Mouse (Mus musculus) neural tube, embryonic 15.5 days (tissue): ENCODE measurements around the gene Ergic2. TPM values are rescaled to one million over a fixed set of nuclear protein-coding genes. Genes with fewer than 3 reads are reported as not detected.

ENCODE experiments used
- ATAC-seq: fragments of 200-750 bp; cut with Nextera tagmentation; 2 replicates; pipeline ENCODE4 v1.8.0; 2017; ENCODE audit warnings: mild to moderate bottlenecking, moderate TSS enrichment, moderate library complexity; ENCODE audit not compliant: low FRiP score
- H3K27ac ChIP-seq: fragments of 300-500 bp; sonication (generic); replicated peaks from 2 replicates; pipeline ENCODE4 v1.5.1; 2015; ENCODE audit warnings: mild to moderate bottlenecking, inconsistent platforms
- H3K27me3 ChIP-seq: fragments of 300-500 bp; sonication (generic); replicated peaks from 2 replicates; pipeline ENCODE4 v1.6.1; 2015; ENCODE audit warnings: inconsistent platforms
- H3K36me3 ChIP-seq: fragments of 300-500 bp; sonication (generic); 2 replicates; pipeline ENCODE4 v1.6.1; 2015; ENCODE audit warnings: inconsistent platforms
- H3K4me1 ChIP-seq: fragments of 300-500 bp; sonication (generic); 2 replicates; pipeline ENCODE4 v1.6.1; 2015; ENCODE audit warnings: inconsistent platforms
- H3K4me2 ChIP-seq: fragments of 300-500 bp; sonication (generic); 2 replicates; pipeline ENCODE4 v1.6.1; 2015; ENCODE audit warnings: inconsistent platforms, mild to moderate bottlenecking, moderate library complexity
- H3K4me3 ChIP-seq: fragments of 300-500 bp; sonication (generic); replicated peaks from 2 replicates; pipeline ENCODE4 v1.5.1; 2015; ENCODE audit warnings: mild to moderate bottlenecking, inconsistent platforms
- H3K9ac ChIP-seq: fragments of 300-500 bp; sonication (generic); replicated peaks from 2 replicates; pipeline ENCODE4 v1.6.1; 2015; ENCODE audit warnings: mild to moderate bottlenecking, inconsistent platforms
- H3K9me3 ChIP-seq: fragments of 300-500 bp; sonication (generic); replicated peaks from 2 replicates; pipeline ENCODE4 v1.6.1; 2016; ENCODE audit warnings: inconsistent platforms
- WGBS: fragments of 180-500 bp; shearing (Covaris S2); methylation state at CpG from one replicate; pipeline ENCODE4 v1.1.7; 2015; ENCODE audit warnings: mixed read lengths; 5-methylcytosine and 5-hydroxymethylcytosine counted together
- polyA plus RNA-seq: library from polyadenylated mRNA; unstranded; fragments of >200 nt; fragmentation: Nextera tagmentation; extraction: Ambion mirVana; gene quantifications from 2 replicates; pipeline ENCODE4 v1.2.1, GENCODE M21; 2015

Ergic2 gene
- polyA plus RNA-seq, 1 experiment from 2014 or later: 221 TPM

DNA sequence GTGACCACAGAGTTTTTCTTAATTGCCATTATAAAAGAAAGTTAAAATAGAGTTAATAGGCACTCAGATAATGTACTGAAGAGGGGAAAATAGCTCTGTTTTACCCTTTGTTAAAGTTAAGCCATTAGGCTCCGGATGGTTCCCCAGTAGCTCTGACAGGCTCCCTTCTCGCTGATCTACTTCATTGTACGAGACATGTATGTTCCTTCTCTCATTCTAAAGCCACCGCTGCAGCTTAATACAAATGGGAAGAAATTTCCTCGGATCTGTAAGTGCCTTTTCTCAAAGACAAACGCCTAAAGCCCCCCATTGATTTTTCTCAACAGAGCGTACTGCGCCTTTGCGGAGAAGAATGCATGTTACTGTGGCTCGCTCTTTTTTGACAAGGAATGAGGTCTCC is 79.9 kb downstream of the Ergic2 start:
- Histone ChIP-seq H3K4me1 (peaks cover 4% of the 10 kb centered on the region; the same call in 1 of the 2 replicates), H3K4me3 (no peak overlapping the region), H3K36me3 (no peaks in the 10 kb centered on the region), H3K27ac (no peak overlapping the region), H3K9ac (no peak overlapping the region), H3K27me3 (no peaks in the 10 kb centered on the region), H3K4me2 (peak overlapping the region; percentile 2; the same call in 1 of the 2 replicates), H3K9me3 (no peaks in the 10 kb centered on the region)
- no peak for ATAC-seq
- 24% methylated on average over 10 of the region's 10 CpGs for WGBS

Other genes starting within 250 kb of the Ergic2 start
- gene Far2, start 165.1 kb downstream of the Ergic2 start, polyA plus RNA-seq: 19.3 and 24.3 TPM in 2 replicates
- gene Tmtc1, start 232.0 kb upstream of the Ergic2 start, polyA plus RNA-seq: 3.6 and 3.8 TPM in 2 replicates